Mouse (Mus musculus) megakaryocyte, embryonic 14.5 days (primary cell): ENCODE measurements at regions not wholly inside any gene's neighbourhood (a gene's known extent, or its start where the extent isn't known, plus 50 kb on each side); places are given as distances from the start of the nearest gene placed in this dataset.

ENCODE experiments used
- FLI1 ChIP-seq: IDR thresholded peaks from 2 replicates; pipeline ENCODE4 v1.6.1; 2012; ENCODE audit warnings: low read length, inconsistent platforms, mixed read lengths
- GATA1 ChIP-seq: IDR thresholded peaks from 3 replicates; pipeline ENCODE4 v1.6.1; 2012; ENCODE audit warnings: mixed read lengths, low read length, inconsistent platforms, borderline replicate concordance

DNA sequence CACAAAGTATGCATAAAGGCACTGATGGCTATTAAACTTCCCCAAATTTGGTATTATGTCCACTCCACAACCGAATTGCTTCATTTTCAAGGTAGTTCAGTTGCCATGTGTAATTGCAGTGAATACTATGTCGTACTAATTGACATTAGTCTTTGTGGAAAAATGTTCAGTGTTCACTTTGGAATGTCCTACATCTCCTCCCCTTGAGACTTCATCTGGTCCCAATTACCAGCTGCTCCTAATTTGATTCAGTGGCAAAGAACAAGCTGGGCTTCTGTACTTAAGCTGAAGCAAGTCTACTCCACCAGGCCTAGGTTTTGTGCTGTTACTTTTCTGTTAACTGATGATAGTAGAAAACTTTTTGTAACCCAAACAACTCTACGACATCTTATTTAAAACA, 485.6 kb downstream of the Col12a1 start:
- TF ChIP-seq GATA1 (no peak), FLI1 (no peak)
